Mouse (Mus musculus): ENCODE data around the gene Stra6.

DNA sequence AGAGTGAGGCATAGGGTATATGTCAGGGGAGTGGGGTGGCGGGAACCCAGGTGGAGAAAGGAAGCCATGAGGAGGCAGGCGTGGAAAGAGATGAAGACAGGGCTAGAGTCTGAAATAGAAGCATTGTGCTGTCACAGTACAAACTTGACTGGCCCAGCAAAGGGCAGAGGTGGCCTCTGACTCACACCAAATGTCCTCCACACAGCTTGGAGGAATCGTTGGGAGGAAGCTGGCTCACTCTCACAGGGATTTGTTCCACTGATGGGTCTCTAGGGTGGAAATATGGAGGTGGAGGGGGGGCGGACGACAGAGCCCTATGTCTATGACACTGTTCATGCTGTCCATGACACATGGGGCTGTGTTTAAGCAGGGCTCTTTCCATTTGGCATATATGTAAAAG, 99.6 kb downstream of the Stra6 start:
- TF ChIP-seq POLR2A (IDR thresholded peaks at IDR 0.05; ENCODE audit: low read depth, low read length) (no peak), CTCF (IDR thresholded peaks at IDR 0.05; ENCODE audit: borderline replicate concordance, insufficient read depth, low read length) (no peak)
